Mouse (Mus musculus): ENCODE data around the gene Kpna1.

DNA sequence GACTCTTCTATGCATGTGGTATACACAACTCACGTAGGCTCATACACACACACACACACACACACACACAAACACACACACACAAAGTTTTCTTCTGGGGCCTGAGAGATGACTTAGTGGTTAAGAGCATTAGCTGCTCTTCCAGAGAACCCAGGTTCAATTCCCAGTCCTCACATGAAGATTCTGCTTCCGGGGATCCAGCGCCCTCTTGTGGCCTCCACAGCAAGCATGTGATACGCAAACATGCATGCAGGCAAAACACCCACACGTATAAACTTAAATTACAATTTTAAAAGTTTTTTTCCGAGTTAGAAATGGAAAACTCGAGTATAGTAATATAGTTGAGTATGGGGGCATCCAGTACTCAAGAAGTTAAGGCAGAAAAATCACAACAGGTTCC is 37.2 kb upstream of the Kpna1 start:
- TF ChIP-seq CTCF (IDR thresholded peaks at IDR 0.05; ENCODE audit: extremely low read depth, insufficient read length, insufficient replicate concordance, low read depth, low read length) (peak; percentile 54; the same call in 1 of the 2 replicates), POLR2A (IDR thresholded peaks at IDR 0.05; ENCODE audit: low read depth, low read length) (no peak)
